Mouse (Mus musculus): ENCODE results near the gene Hist1h3c.
"Not testable (repeated sequence)": the region's sequence is repeated elsewhere in the genome, so short reads cannot be mapped to it uniquely, and the experiment has no call there.

Gene Hist1h3c

DNA sequence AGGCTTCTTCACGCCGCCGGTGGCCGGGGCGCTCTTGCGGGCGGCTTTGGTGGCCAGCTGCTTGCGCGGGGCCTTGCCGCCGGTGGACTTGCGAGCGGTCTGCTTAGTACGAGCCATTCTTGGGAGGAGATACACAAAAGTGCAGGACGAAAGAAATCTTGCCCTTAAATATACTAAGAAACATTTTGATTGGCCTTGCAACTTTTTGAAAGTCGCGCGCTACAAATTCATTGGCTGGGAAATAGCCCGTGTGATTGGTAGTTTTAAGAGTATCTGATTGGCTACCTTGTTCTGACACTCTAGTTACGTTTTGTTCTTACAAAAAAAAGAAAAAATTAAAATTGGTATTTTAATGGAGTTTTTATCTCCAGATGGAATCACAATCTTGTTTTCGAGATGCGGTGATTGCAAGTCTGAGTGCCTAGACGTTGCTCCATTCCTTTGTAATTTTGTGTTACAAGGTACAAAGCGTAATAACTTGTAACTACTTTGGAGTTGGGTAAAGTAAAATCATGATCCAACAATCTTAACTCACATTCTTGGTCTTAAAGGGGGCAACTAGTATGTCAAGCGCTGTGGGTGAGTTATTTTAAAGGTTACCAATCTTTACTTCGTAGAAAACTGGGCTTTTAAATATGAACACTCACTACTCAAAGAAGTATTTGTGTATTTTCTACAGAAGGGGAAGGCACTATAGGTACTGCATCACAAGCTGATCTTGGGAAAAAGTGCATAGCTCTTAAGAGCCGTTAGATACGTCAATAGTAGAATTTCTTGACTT lies at the start of gene Hist1h3c:
TSS of gene Hist1h3c (minus strand) at position 222 of the 781 bp plus-strand sequence.
- DNase-seq (ENCODE audit: low spot score in 2 of 2): peak; percentile 69 to 83

DNA sequence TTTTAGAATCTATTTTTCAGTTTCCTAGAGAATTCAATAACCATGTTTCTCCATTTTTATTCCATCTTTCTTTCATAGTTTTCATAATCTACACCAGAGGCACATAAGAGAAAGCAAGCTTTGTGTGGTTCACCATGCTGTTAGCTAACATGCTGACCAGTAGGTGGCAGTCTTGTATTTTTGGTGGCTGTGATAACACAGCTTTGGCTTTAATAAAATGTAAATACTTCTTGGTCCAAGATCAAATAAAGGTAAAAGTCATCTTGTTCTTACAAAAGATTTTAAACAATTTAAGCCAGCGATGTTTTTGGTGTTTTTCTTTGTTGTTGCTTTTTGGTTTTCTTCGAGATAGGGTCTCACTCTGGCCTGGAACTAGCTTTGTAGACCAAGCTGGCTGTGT lies 47.1 kb upstream of the Hist1h3c start:
- DNase-seq (ENCODE audit: low spot score in 2 of 2): peak in 1 of 2 experiments; percentile 30

DNA sequence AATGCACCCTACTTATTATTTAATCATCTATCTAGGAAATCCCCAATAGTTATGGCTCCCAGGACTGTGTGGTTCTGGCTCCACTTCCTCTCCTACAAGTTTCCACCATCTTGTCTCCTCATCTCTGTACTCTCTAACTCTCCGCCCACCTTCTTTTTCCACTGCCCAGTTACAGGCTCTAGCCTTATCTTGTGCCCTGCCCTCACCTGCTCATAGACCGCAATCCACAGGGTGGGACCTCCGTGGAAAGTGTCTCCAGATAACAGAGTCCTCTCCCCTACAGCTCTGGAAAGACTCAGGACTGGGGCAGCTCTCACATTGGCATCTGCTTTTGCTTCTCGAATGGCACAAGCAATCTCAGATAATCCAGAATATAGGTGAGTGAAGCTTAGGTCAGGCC lies 33.6 kb upstream of the Hist1h3c start:
- DNase-seq (ENCODE audit: low spot score in 2 of 2): no peak

DNA sequence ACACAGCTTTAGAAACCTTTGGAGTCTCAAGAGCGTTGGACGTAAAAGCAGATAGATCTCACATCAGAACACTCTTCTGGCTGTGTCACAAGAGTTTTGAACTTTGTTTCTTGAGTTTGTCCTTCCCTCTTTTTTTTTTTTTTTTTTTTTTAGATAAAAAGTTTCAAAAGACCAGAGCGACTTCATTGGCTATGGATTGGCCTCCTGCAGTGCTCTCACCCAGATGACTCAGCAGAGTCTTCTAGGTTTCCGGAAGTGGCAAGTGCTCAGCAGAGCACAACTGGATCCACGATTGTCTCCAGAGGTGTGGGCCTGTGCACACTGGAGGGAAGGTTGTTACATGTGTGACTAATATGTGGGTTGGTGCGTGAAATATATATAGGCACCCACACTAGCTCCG lies 32.9 kb upstream of the Hist1h3c start:
- no peak for DNase-seq (ENCODE audit: low spot score in 2 of 2)

DNA sequence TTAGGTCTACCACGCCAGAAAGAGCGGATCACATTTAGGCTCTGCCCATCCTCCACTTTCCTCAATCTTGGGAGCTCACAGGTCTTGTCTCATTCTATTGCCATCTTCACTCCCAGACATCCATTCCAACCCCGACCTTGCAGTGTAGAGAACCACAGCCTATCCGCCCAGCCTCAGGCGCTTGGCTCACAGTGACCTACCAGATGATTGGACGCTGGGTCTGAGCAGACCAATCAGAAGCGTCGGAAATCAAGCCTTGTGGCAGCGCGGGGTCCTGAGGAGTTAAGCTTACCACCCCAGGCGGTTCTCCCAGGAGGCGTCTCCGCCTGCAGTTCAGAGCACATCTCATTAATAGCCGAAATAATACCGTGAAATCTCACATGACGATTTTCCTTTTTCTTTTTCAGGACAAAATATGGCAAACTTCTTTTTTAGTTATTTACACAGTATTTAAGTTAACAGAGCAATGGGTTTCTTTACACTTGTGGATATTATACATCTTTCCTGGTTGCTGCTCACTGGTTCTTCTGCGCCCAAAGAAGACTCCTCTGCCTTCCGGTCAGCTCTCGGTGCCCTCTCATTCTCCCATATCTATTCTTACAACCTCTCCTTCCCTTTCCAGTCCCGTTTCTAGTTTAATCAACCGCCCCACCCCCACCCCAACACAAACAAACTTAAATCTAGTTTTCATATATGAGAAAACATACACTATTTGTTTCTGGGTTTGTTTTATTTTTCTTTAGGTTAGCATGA lies 27.3 kb upstream of the Hist1h3c start:
- peak in 1 of 2 experiments; percentile 9 for DNase-seq (ENCODE audit: low spot score in 2 of 2)

DNA sequence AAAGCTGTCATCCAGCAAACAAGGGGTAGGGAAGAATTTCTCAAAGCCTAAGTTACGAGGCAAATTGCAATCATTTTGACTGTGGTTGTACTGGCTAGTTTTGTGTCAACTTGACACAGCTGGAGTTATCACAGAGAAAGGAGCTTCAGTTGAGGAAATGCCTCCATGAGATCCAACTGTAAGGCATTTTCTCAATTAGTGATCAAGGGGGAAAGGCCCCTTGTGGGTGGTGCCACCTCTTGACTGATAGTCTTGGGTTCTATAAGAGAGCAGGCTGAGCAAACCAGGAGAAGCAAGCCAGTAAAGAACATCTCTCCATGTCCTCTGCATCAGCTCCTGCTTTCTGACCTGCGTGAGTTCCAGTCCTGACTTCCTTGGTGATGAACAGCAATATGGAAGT lies 24.2 kb upstream of the Hist1h3c start, which contains the start of gene Trim38:
TSS of gene Trim38 (plus strand) at position 301 of the 400 bp plus-strand sequence.
- DNase-seq (ENCODE audit: low spot score in 2 of 2): not testable (repeated sequence)

DNA sequence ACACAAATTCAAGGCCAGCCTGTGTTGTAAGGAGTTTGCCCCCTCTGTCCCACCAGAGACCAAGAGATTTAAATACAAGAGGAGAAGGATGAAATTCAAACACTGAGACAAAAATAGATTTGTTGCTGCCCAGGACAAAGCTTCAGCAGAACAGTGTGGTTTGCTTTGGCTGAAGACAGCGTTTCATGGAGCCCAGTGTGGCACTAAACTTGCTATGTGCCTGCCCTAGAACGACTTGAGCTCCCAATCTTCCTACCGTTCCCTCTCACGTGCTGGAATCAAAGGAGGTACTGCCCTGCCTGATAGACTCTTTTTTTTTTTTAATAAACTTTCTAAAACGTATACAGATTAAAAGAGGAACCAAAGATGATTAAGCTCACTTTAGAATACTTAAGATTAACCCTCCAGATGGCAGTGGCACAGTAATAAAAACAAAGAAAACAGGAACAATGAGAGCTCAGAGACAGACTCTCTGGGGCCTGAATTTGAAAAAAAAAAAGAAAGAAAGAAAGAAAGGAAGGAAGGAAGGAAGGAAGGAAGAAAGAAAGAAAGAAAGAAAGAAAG lies 23.5 kb upstream of the Hist1h3c start:
- no peak for DNase-seq (ENCODE audit: low spot score in 2 of 2)

DNA sequence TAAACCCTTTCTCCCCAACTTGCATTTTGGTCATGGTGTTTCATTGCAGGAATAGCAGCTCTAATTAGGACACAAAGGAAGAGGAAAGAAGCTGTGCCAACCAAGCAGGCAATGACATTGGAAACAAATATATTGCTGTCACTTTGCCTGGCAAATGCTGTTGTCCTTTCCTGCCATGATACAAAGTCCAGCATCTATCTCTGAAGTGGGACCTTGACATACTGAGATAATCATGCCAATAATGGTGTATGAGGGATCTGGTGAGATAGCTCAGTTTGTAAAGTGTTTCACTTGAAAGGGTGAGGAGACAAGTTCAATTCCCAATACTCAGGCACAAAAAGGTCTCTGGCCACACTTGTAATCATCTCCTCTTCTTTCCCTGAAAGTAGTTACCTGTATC lies 21.4 kb upstream of the Hist1h3c start:
- DNase-seq (ENCODE audit: low spot score in 2 of 2): no peak

DNA sequence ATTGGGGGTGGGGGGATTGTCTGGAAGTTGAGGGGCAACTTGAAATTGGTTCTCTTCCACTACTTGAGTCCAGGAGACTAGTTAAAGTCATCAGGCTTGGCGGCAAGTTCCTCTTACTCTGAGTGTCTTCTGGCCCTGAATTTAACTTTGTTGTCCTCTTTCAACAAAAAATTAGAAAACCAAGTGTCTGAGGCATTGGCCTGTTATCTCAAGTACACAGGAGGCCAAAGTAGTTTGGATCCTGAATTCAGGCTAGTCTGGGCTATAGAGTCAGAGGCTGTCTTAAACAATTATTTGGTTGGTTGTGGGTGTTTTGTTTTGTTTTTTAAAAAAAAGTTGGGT lies 19.7 kb upstream of the Hist1h3c start:
- no peak for DNase-seq (ENCODE audit: low spot score in 2 of 2)

DNA sequence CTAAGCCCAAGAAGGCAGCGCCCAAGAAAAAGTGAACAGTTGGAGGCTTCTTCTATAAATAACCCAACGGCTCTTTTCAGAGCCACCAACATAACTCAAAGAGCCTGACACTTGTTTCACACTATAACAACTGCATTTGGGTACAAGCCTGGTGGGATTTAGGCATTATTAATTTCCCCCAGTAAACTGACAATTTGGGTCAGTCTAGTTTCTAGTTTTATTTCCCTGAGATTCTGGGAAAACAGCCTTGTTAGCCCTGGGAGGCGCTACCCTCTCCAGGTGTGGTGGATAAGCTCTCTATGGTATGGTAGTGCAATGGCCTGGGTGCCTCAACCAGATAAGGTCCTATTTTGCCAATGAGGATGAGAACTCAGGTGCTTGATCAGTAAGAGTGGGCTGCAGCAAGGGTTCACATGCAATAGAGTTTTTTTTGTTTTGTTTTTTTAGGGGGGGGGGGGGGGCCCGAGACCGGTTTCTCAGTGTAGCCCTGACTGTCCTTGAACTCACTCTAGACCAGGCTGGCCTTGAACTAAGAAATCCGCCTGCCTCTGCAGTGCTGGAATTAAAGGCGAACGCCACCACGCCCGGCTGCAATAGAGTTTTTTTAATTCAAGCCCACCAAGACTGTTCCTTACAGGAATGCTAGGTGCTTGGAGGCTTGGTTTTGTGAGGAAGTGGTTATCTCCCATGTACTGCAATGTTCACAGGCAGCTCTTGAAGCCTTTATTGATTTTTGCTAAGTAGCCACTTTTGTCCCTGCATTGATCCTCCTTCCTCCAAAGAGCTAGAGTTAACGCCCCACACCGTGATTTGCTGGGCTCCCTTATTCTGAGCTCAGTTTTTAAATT lies 19.1 kb upstream of the Hist1h3c start:
- DNase-seq (ENCODE audit: low spot score in 2 of 2): no peak

DNA sequence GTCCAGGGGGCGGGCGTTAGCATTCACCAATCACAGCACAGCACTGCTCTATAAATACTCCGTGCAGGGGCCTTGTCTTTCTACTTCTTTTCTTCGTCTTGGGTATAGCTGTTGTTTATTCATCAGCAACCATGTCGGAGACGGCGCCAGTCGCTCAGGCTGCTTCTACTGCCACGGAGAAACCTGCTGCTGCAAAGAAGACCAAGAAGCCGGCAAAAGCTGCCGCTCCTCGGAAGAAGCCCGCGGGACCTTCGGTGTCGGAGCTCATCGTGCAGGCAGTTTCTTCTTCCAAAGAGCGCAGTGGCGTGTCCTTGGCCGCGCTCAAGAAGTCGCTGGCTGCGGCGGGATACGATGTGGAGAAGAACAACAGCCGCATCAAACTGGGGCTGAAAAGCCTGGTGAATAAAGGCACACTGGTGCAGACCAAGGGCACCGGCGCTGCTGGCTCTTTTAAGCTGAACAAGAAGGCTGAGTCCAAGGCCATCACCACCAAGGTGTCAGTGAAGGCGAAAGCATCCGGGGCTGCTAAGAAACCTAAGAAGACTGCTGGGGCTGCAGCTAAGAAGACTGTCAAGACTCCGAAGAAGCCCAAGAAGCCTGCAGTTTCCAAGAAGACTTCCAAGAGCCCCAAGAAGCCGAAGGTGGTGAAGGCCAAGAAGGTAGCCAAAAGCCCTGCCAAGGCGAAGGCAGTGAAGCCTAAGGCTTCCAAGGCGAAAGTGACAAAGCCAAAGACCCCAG lies 18.4 kb upstream of the Hist1h3c start, which contains the start of gene Hist1h1a:
TSS of gene Hist1h1a (plus strand) at position 81 of the 738 bp plus-strand sequence.
- peak; percentile 61 to 76 for DNase-seq (ENCODE audit: low spot score in 2 of 2)

DNA sequence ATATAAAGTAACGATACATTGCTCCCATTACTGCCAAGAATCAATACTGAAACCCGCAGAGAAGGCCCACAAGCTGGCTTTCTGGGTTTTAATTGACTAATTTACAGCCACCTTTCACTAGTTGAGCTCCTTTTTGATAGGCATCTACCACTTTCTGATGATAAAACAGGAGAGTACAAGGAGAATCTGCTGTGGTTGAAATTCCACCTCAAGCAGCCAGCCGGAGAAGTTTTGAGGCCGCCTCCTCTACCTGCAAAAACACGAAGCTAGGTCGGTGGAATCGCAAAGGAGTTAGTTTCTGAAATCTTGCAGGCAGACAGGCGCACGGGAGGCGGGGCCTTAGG lies 17.8 kb upstream of the Hist1h3c start:
- DNase-seq (ENCODE audit: low spot score in 2 of 2): no peak

DNA sequence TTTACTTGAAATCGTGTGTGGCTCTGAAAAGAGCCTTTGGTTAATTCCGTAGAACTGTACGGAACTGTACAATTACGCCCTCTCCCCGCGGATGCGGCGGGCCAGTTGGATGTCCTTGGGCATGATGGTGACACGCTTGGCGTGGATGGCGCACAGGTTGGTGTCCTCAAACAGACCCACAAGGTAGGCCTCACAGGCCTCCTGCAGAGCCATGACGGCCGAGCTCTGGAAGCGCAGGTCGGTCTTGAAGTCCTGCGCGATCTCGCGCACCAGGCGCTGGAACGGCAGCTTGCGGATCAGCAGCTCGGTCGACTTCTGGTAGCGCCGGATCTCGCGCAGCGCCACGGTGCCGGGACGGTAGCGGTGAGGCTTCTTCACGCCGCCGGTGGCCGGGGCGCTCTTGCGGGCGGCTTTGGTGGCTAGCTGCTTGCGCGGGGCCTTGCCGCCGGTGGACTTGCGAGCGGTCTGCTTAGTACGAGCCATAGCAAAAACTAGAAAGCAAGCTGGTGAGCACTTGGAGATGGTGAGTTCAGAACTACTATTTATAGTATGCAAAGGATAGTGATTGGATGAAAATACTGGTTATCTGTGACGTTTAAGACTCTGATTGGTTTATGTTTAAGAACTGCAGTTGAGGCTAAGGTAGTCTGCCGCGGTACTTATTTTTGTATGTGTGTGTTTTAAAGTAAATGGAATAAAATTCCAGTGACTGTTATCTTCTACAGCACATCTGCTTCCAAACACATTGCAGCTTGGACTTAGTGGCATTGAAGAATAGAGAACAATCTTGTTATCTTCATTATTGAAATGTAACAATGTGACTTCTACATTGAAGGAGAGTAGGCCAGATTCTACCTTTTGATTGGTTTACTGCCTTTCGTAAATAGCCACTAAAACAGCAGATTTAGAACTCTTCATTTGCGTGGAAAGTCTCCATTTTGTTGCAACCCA lies 16.7 kb upstream of the Hist1h3c start, which contains the start of gene Hist1h3a:
TSS of gene Hist1h3a (minus strand) at position 516 of the 951 bp plus-strand sequence.
- DNase-seq (ENCODE audit: low spot score in 2 of 2): not testable (repeated sequence)

DNA sequence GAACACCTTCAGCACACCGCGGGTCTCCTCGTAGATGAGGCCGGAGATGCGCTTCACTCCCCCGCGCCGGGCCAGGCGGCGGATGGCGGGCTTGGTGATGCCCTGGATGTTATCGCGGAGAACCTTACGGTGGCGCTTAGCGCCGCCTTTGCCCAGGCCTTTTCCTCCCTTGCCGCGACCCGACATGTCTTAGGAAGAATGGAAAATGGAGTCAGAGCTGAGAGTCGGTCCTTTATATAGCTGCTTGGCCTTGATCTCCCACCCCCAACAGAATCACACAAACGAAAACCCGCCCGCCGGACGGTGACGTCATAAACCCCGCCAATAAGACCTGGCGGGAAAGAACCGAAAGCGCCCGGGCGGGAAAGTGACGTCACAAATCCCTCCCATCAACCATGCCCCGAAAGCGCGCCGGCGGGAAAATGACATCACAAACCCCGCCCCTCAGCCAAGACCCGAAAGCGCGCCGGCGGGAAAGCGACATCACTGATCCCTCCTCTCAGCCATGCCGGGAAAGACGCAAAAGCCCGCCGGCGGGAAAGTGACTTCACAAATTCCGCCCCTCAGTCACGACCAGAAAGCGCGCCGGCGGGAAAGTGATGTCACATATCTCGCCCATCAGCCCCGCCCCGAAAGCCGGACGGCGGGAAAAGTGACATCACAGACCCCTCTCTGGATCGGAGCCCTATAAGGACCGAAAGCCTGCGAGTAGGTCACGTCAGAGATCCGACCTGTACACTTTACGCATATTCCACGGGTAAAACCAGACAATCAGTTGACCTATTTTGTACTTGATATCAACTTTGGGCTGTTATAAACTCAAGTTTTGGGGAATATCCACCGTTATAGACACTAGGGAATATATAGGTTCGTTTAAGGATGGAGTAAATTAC lies 15.8 kb upstream of the Hist1h3c start, which contains the start of gene Hist1h4a:
TSS of gene Hist1h4a (minus strand) at position 259 of the 893 bp plus-strand sequence.
- DNase-seq (ENCODE audit: low spot score in 2 of 2): peak; percentile 95 to 98

DNA sequence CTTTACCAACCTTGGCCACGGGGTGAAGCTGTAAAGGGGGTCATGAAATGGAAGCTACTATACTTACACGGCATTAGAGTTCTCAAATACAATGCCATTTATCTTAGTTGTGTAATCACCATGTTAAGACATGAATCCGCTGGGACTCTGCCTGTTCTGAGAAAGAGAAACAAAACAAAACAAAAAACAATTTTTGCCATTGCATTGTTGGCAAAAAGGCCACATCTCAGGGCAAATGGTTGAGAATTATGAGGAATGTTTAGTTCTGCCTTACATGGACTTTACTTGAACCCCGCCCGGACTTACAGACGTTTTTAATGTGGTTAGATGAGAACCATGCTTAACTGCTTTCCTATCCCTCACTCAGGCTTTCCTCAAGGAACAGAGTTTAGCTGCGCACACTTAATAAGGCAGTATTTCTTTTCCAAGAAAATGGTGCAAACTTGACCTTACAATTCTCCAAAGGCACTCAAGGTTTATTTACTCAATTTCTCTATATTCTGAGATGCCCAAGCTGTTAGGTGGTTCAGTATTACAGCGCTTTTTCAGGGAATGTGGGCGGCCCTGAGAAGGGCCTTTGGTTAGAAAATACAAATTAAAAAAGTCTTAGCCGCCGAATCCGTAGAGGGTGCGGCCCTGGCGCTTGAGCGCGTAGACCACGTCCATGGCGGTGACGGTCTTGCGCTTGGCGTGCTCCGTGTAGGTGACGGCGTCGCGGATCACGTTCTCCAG lies 15.0 kb upstream of the Hist1h3c start:
- no peak for DNase-seq (ENCODE audit: low spot score in 2 of 2)

DNA sequence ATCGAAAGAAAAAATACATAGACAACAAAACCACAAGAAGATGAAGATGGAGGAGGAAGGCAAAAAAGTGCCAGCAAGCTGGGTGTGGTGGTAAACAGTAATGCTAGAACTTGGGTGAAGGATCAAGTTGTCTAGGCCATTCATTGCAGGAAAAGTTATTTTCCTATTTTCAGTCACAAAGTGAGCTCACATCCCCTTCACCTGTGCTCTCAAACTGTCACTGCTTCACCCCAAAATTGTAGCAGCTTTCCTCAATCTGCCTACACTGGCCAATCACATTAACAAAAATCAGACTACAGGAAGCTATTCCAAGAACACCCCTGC lies 14.5 kb upstream of the Hist1h3c start:
- DNase-seq (ENCODE audit: low spot score in 2 of 2): no peak

DNA sequence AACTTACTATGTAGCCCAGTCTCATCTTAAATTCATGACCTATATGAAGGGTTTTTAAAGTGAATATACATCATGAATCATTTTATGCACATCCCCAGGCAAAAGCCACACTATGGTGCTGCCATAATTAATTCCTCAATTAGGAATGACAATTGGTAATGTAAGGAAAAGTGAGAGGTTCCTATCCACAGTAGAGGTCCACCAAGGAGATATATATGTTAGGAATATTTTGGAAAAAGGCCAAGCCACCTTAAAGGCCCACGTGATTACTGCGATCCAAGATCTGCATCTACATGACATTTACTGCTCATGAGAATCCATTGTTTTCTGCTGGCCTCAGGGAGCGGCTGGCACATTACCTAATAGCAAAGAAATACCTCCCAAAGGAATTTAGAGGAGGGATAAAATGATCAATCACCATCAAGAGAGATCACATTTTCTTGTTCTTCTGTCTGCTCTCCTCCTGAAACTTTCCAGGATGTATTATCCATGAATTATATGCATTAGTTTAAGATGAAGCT lies 13.9 kb upstream of the Hist1h3c start:
- no peak for DNase-seq (ENCODE audit: low spot score in 2 of 2)

DNA sequence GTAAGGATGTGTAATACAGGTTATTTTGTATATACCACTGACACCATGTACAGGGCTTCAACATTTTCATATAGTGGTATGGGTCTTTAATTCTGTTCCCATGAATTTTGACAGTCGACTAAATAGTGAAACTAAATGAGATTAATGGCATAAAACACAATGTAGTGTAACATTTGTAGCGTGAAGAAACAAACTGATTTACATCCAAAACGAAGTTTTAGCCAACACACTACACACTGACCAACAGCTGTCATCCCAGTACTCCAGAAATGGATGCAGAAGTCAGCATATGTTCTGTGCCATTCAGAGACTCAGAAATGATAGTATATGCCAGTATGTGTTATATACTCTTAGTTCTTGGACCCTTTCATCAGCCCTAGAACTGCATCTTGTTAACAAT lies 12.5 kb upstream of the Hist1h3c start:
- DNase-seq (ENCODE audit: low spot score in 2 of 2): no peak

All from cerebellum, postnatal 4 days (tissue).